Mouse (Mus musculus) natural killer cell, adult 2 months (primary cell): ENCODE measurements around the gene Bcas3.

Experiments
- DNase-seq, 2 experiments: peaks; one replicate each; pipeline ENCODE4 v3.0.0; 2022; ENCODE audit warnings: low spot score in 2 of 2

The Bcas3 gene

GRCm38 (mm10) chr11:85792534-85793215, 439.7 kb downstream of the Bcas3 start:
- no peak for DNase-seq

DNA sequence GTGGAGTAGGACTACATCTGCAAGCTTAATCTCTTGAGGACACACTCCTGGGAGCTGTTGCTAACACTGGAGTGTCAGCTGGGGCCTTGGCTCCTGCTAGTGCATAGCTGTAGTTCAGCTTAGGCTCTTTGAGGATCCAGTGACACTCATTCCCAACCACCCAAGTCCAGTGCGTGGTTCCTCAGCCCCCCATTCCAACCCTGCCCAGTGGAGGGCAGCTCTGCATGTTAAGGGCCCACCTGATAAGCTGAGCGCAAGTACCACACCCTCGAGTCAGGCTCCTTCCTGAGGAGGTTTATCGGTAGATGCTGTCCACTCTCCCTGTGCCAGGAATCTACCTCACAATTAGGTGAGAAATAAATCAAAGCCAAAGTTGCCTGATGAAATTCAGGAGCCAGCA, 446.5 kb downstream of the Bcas3 start:
- no peak for DNase-seq

DNA sequence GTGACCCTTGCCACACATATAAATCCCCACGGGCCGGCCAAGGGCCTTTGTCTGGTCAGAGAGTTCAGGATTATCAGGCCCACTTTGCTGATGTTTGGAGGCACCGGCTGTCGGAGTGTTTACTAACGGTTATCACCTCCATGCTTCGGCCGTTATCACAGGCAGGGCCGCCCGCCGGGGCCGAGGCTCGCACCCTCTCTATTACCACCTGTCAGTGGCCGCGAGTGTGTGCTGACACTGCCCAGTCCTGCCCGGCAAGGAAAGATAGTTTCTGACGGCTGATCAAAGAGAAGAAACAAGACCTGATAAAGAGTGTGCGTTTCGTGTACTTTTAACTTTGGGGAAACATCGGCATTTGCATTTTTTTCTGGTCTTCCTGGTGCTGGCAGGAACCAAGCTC, 446.9 kb downstream of the Bcas3 start:
- DNase-seq = no peak

DNA sequence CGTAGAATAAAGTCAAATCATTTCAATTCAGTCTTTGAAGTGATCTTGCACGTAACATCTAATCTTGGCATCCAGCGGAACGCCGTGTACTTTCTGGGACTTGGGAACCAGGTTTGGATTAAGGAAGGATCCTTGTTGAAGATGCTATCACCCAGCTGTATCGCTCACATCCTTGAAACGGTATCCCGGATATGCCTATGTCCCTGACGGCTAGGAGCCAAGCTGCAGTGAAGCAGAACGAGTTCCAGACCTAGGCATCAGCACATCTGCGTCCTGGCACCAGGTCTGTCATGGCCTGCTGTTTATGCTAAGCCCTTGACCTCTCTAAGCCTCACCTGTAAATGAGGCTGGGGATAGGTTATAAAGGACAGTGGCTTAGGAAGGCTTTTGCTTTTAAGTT, 447.4 kb downstream of the Bcas3 start:
- no peak for DNase-seq

GRCm38 (mm10) chr11:85804048-85804447, 451.1 kb downstream of the Bcas3 start:
- no peak for DNase-seq

DNA sequence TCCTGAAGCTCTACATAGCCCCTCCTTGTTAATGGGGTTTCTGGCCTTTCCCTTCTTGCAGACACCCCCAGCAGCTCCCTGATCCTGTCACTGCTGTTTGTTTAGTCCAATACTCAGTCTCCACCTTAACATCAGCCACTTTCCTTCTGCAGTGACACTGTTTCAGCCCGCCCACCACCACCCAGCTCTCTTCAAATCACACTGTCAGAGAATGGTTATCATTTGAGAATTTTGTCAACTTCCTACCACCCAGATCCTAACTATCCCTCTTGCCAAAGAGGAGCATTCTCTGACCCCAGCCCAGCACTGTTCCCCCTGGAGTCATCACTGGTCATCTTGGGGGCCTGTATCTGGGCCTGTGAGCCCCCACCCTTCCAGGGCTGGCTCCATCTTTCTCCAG, 452.8 kb downstream of the Bcas3 start:
- DNase-seq = no peak

- DNase-seq = no peak
Observed at GRCm38 (mm10) chr11:85807353-85807752, 454.4 kb downstream of the Bcas3 start.

DNA sequence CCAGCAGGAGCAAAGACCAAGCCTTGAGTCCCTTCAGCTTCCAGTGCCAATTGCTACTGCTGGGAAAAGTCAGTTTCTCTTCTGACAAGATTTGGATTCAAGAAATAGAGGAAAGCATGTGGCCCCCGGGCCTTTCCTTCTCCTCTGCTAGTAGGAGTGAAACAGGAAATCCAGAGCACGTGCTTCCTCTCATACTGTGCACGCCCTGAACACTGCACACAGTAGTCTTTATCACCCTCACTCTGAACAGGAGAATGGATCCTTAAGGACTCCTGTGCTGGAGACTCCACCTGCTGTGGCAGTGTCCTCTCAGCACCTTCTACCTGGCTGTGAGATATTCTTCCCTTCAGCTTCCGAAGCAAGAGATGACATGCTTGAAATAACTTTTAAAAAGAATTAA, 458.3 kb downstream of the Bcas3 start:
- DNase-seq = no peak

DNA sequence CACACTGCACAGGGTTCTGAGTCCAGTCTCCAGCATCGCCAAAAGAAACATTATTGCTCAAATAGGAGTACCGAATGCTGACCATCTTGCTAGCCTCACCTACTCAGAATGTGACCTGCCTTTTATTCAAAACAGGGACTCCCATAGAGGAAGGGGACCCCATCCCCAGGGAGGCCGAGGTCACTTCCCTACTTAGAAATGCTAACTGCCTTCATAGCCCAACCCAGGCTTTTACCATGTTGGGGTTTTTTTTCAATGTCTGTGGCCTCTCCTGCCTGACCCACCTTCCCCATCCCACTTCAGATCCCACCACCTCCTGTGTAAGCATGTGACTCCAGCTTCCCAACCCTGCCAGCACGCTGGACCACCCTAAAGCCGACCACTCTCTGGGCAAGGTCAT, 458.7 kb downstream of the Bcas3 start:
- DNase-seq = no peak

GRCm38 (mm10) chr11:85812201-85812966, 459.4 kb downstream of the Bcas3 start:
- no peak for DNase-seq

DNA sequence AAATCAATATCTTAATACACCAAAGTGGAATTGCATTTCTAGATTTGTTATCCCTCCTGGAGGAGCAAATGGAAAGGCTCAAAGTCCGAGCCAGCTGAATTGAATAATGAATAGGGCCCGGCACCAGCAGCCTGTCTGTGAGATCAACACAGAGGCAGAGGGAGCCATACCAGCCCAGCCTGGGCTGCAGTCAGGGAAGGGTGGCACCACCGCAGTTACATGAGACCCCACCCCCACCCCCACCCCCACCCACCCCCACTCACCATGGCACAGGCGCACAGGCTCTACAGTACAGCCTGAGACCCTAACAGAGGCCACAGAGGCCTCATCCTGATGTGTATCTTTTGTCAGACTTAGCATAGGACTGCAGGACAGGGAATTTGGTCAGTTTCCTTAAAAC, 461.7 kb downstream of the Bcas3 start:
- DNase-seq = no peak

GRCm38 (mm10) chr11:85816471-85816870, 463.5 kb downstream of the Bcas3 start:
- DNase-seq = no peak

DNA sequence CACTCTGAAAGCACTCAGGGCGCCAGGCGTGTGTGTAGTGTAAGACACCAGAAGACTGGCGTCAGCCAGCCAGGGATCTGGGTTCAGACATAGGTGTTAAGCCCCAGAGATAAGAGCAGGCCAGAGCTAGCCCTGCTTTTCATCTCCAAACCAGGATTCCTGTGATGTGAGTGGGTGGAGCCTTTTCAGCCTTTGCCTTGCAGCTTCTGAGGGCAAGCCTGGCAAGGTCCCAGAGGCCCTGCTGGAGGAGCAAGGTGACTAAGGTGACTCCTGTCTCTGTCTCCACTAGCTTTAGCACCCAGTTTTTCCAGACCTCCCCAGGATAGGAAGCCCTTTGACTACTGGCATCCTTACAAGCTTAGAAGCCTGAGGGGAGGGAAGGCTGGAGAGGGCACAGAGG, 465.4 kb downstream of the Bcas3 start:
- no peak for DNase-seq

DNA sequence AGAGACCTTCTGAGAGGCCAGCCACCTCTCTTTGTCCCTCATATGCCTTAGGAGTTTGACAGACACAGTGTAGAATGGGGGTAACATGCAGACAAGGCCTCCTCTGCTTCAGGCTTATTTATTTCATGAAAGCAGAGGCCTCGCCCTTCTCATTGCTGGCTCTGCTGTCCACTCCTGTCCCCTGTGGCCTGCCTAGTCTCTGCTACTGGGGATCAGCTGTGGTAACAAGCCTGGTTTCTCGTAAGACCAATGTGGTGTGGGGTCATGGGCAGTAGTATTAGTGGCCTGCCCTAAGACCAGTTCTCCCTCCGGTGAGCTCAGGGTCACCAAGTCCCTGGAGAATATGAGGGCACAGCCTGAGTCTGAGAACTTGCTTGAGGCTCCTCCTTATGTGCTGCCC, 468.0 kb downstream of the Bcas3 start:
- no peak for DNase-seq

DNA sequence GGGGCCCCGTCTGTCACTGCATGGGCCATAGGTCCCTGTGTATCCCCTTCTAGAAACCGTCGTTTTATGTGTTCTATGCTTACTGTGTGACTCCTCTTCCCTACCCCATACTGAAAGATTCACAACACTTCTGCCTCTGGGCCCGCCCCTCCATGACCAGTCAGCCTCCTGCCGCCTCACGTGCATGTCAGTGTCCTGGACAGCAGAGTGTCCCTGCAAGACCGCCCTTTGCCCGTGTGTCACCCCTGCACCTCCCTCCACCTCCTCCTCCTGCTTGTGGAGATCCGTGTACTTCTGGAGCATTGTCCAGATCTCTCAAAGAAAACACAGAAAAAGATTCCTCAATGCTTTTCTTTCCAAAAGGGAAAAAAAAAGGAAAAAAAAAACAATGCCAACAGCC, 468.7 kb downstream of the Bcas3 start:
- no peak for DNase-seq

DNA sequence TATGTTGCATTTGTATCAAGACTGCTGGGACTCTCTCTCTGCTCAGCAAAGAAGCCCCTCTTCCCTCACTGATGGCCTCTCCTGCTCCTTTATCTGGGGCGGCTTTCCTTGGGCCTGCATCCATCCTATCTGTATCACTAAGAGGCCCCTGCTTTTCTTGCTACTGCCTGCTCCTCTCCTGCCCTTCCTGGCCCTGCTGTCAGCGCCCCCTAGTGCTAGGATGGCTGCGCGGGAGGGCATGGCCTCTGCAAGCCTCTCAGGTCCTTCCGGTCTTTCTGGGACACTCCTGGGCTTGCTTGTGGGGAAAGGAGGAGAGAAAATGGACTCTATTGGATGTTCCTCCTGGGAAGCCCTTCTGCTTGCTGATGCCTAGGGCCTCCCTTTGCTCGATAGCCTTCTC, 470.2 kb downstream of the Bcas3 start:
- DNase-seq = peak; percentile 32 to 47

GRCm38 (mm10) chr11:85823794-85824193, 470.8 kb downstream of the Bcas3 start:
- DNase-seq = no peak

GRCm38 (mm10) chr11:85825031-85825430, 472.1 kb downstream of the Bcas3 start:
- DNase-seq = no peak

DNA sequence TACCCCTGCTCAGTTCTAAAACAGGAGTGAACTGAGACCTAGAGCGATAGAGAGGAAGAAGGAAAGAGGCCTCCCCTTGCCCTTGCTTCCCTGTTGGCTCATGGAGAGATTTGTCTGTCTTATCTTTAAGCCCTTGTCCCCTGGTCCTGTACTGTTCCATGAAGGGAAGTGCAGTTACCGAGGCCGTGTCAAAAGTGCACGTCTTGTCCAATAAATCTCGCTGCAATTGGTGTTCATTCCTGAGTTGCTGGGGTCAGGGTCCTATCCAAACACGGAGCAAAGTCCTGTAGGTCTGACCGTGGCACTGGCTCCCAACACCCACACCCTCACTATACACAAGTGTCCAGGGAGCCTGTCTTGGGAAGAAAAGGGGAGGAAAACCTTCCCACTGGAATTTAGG, 472.9 kb downstream of the Bcas3 start:
- no peak for DNase-seq

GRCm38 (mm10) chr11:85827342-85827741, 474.4 kb downstream of the Bcas3 start:
- DNase-seq = no peak

- no peak for DNase-seq
Observed at GRCm38 (mm10) chr11:85828691-85829519, 475.9 kb downstream of the Bcas3 start.
